ENCODE assay signal across 9 mouse cellular contexts in genomic region chr2:142859452-142859851, GRCm38 (mm10). TPM values are rescaled to one million over a fixed set of nuclear protein-coding genes. Genes with fewer than 3 reads are reported as not detected.
A peak's percentile ranks its signal among the peaks of the same experiment; 100 is the strongest.
DNase-seq lines count a peak whose midpoint lies in the region; ATAC-seq and TF ChIP-seq lines count a peak whose summit lies in the region.
"Had no signal": no experiment of that assay in that cellular context is flagged by ENCODE, and none has a peak within 500 bp of the region (broad histone marks: within the 10 kb centered on the region; RNA-seq: fewer than 3 reads in every experiment).

No protein-coding gene starts in this region.

- no peak overlapping the region for H3K4me3 ChIP-seq in gastrocnemius, adult 2 months
- no peak overlapping the region for H3K4me3 ChIP-seq in hindbrain, postnatal 0 days (ENCODE audit: low read length)
- H3K4me3 ChIP-seq: heart, embryonic 13.5 days had no signal

- no peak overlapping the region for H3K4me2 ChIP-seq in hindbrain, postnatal 0 days (ENCODE audit: low read depth, low read length)
- H3K4me2 ChIP-seq: heart, embryonic 13.5 days had no signal

- ATAC-seq in hindbrain, postnatal 0 days: peak; percentile 63
- peak; percentile 92 for ATAC-seq in megakaryocyte-erythroid progenitor cell, adult 5-6 weeks (replicated peaks; ENCODE audit: low FRiP score, low TSS enrichment, poor library complexity, severe bottlenecking)

- no peaks in the 10 kb centered on the region for H3K9me3 ChIP-seq in hindbrain, postnatal 0 days (ENCODE audit: low read length)
- H3K9me3 ChIP-seq: heart, embryonic 13.5 days had no signal

- TF ChIP-seq CTCF in gastrocnemius, adult 2 months (IDR thresholded peaks at IDR 0.05): peak; percentile 90
- peak; percentile 88 for TF ChIP-seq CTCF in hindbrain, postnatal 0 days (IDR thresholded peaks at IDR 0.05; ENCODE audit: low read depth)

- no peak overlapping the region for H3K9ac ChIP-seq in hindbrain, postnatal 0 days (replicated peaks; ENCODE audit: low read length)
- H3K9ac ChIP-seq: heart, embryonic 13.5 days had no signal

- no peaks in the 10 kb centered on the region for H3K36me3 ChIP-seq in hindbrain, postnatal 0 days (ENCODE audit: insufficient read depth, low read length)

- no peaks in the 10 kb centered on the region for H3K27me3 ChIP-seq in hindbrain, postnatal 0 days (ENCODE audit: insufficient read depth, low read length)
- H3K27me3 ChIP-seq: heart, embryonic 13.5 days had no signal

- no peak overlapping the region for H3K27ac ChIP-seq in gastrocnemius, adult 2 months
- H3K27ac ChIP-seq in hindbrain, postnatal 0 days: no peak overlapping the region
- H3K27ac ChIP-seq: heart, embryonic 13.5 days had no signal

- WGBS in hindbrain, postnatal 0 days: 65% methylated on average over 4 of the region's 4 CpGs

- DNase-seq in gastrocnemius, adult 2 months: peak; percentile 37
- DNase-seq in gastrocnemius, postnatal 36 days: no peak
- DNase-seq in WW6 (ENCODE audit: low read depth, low spot score): peak; percentile 14
- peak; percentile 72 for DNase-seq in embryo, embryonic 10 days (ENCODE audit: low spot score)
- peak; percentile 74 for DNase-seq in hindbrain, postnatal 0 days (ENCODE audit: low spot score)
- peak; percentile 55 to 69 for DNase-seq in left cerebral cortex, adult 18-20 months (ENCODE audit: low spot score in 2 of 2)
- DNase-seq in thymus, postnatal 14 days: peak; percentile 36

- no peaks in the 10 kb centered on the region for H3K4me1 ChIP-seq in hindbrain, postnatal 0 days (ENCODE audit: insufficient read depth, low read length)
- H3K4me1 ChIP-seq: heart, embryonic 13.5 days had no signal

- intact Hi-C loops in gastrocnemius, adult 2 months (cut with DNase I): loop anchor here (1.0 to 5.0 kb wide), 2 partner anchors 63 to 108 kb away; no protein-coding TSS in a partner anchor
- intact Hi-C loops in gastrocnemius, postnatal 36 days (cut with DNase I): loop anchor here (1.0 to 5.0 kb wide), 4 partner anchors 48 to 233 kb away; no protein-coding TSS in a partner anchor

RNA-seq across cellular contexts. Expression of gene Kif16b, which starts 41.9 kb away (rescaled TPM):
- total RNA-seq in gastrocnemius, adult 2 months (2021): 10 to 100 TPM; 35.4 to 39.1 TPM
- total RNA-seq in gastrocnemius, postnatal 36 days (2021): 10 to 100 TPM; 29.4 to 36.8 TPM
- 4.7 and 10.0 TPM in 2 replicates for total RNA-seq in hindbrain, postnatal 0 days (2014; rRNA removed)
- polyA plus RNA-seq in hindbrain, postnatal 0 days (2015; fragmentation: Nextera tagmentation; extraction: Ambion mirVana): 3.0 and 3.2 TPM in 2 replicates
- total RNA-seq in left cerebral cortex, adult 18-20 months (2021): 10 to 100 TPM; 15.0 to 18.1 TPM
- 9.2 and 16.5 TPM in 2 replicates for total RNA-seq in megakaryocyte-erythroid progenitor cell, adult 5-6 weeks (2014; fragmentation: Nextera tagmentation)
- total RNA-seq in megakaryocyte-erythroid progenitor cell, adult 5-6 weeks (2017): 13.7 and 19.1 TPM in 2 replicates

Comparison
In these comparisons a context has a peak if more than half of its experiments do, and no peak if none do; other contexts are left out.
1. DNase-seq: peak in gastrocnemius, adult 2 months (single experiment), WW6 (single experiment), embryo, embryonic 10 days (single experiment), hindbrain, postnatal 0 days (single experiment), left cerebral cortex, adult 18-20 months (2 of 2) and thymus, postnatal 14 days (single experiment); none in gastrocnemius, postnatal 36 days (0 of 2).